Mouse (Mus musculus): ENCODE results near the gene Bbs9.

GRCm38 (mm10) chr9:22638502-22638901, 163.0 kb downstream of the Bbs9 start:
- no peak for TF ChIP-seq CTCF (IDR thresholded peaks at IDR 0.05; ENCODE audit: low read depth)
- no peak for TF ChIP-seq EP300 (optimal IDR thresholded peaks at IDR 0.05)
